In genomic region chr13:35257386-35257785, GRCm38 (mm10) we compare ENCODE assay signal across 22 mouse cellular contexts.
DNase-seq lines count a peak whose midpoint lies in the region; ATAC-seq lines count a peak whose summit lies in the region.
"Had no signal": no experiment of that assay in that cellular context is flagged by ENCODE, and none has a peak within 500 bp of the region (broad histone marks: within the 10 kb centered on the region; RNA-seq: fewer than 3 reads in every experiment).

No protein-coding gene starts in this region.

- H3K4me3 ChIP-seq in forebrain, embryonic 14.5 days (ENCODE audit: low read depth, low read length): no peak overlapping the region
- no peak overlapping the region for H3K4me3 ChIP-seq in forebrain, embryonic 15.5 days
- H3K4me3 ChIP-seq in kidney, embryonic 14.5 days (ENCODE audit: low read length): no peak overlapping the region
- H3K4me3 ChIP-seq: embryonic facial prominence, embryonic 13.5 days; heart, embryonic 15.5 days; intestine, embryonic 15.5 days; layer of hippocampus, adult 2 months; midbrain, embryonic 13.5 days had no signal

- H3K27me3 ChIP-seq in forebrain, embryonic 14.5 days (replicated peaks; ENCODE audit: control insufficient read depth, insufficient read depth, low read length): no peaks in the 10 kb centered on the region
- no peaks in the 10 kb centered on the region for H3K27me3 ChIP-seq in forebrain, embryonic 15.5 days
- H3K27me3 ChIP-seq in kidney, embryonic 14.5 days (ENCODE audit: control insufficient read depth, insufficient read depth, low read length): no peaks in the 10 kb centered on the region
- H3K27me3 ChIP-seq: embryonic facial prominence, embryonic 13.5 days; heart, embryonic 15.5 days; intestine, embryonic 15.5 days; midbrain, embryonic 13.5 days had no signal

- H3K4me2 ChIP-seq in forebrain, embryonic 14.5 days (ENCODE audit: low read length): no peak overlapping the region
- no peak overlapping the region for H3K4me2 ChIP-seq in forebrain, embryonic 15.5 days (replicated peaks)
- no peak overlapping the region for H3K4me2 ChIP-seq in kidney, embryonic 14.5 days (replicated peaks; ENCODE audit: low read depth, low read length)
- H3K4me2 ChIP-seq: embryonic facial prominence, embryonic 13.5 days; heart, embryonic 15.5 days; hindbrain, embryonic 14.5 days; intestine, embryonic 15.5 days; liver, embryonic 11.5 days; midbrain, embryonic 13.5 days had no signal

- H3K4me1 ChIP-seq in forebrain, embryonic 14.5 days (ENCODE audit: control insufficient read depth, insufficient read depth, low read length): no peaks in the 10 kb centered on the region
- no peaks in the 10 kb centered on the region for H3K4me1 ChIP-seq in forebrain, embryonic 15.5 days
- no peaks in the 10 kb centered on the region for H3K4me1 ChIP-seq in kidney, embryonic 14.5 days (ENCODE audit: control insufficient read depth, insufficient read depth, low read length)
- H3K4me1 ChIP-seq: embryonic facial prominence, embryonic 13.5 days; heart, embryonic 15.5 days; intestine, embryonic 15.5 days; midbrain, embryonic 13.5 days had no signal

- H3K27ac ChIP-seq in forebrain, embryonic 14.5 days (ENCODE audit: low read depth, low read length): no peak overlapping the region
- H3K27ac ChIP-seq in forebrain, embryonic 15.5 days (replicated peaks): no peak overlapping the region
- H3K27ac ChIP-seq in kidney, embryonic 14.5 days (ENCODE audit: low read depth, low read length): no peak overlapping the region
- H3K27ac ChIP-seq: embryonic facial prominence, embryonic 13.5 days; heart, embryonic 15.5 days; hindbrain, embryonic 14.5 days; intestine, embryonic 15.5 days; layer of hippocampus, adult 2 months; midbrain, embryonic 13.5 days; stomach, postnatal 0 days had no signal

- H3K36me3 ChIP-seq in forebrain, embryonic 14.5 days (ENCODE audit: control insufficient read depth, insufficient read depth, low read length): no peaks in the 10 kb centered on the region
- no peaks in the 10 kb centered on the region for H3K36me3 ChIP-seq in forebrain, embryonic 15.5 days
- no peaks in the 10 kb centered on the region for H3K36me3 ChIP-seq in kidney, embryonic 14.5 days (ENCODE audit: control insufficient read depth, insufficient read depth, low read length)
- H3K36me3 ChIP-seq: embryonic facial prominence, embryonic 13.5 days; heart, embryonic 15.5 days; intestine, embryonic 15.5 days; midbrain, embryonic 13.5 days had no signal

- H3K9ac ChIP-seq in forebrain, embryonic 14.5 days (ENCODE audit: low read length): no peak overlapping the region
- no peak overlapping the region for H3K9ac ChIP-seq in forebrain, embryonic 15.5 days (replicated peaks)
- no peak overlapping the region for H3K9ac ChIP-seq in kidney, embryonic 14.5 days (ENCODE audit: low read depth, low read length)
- H3K9ac ChIP-seq: embryonic facial prominence, embryonic 13.5 days; heart, embryonic 15.5 days; hindbrain, embryonic 14.5 days; intestine, embryonic 15.5 days; liver, postnatal 0 days; midbrain, embryonic 13.5 days had no signal

- ATAC-seq in forebrain, embryonic 14.5 days: no peak
- no peak for ATAC-seq in forebrain, embryonic 15.5 days (replicated peaks)
- ATAC-seq in kidney, embryonic 14.5 days (ENCODE audit: low FRiP score, low TSS enrichment): no peak
- no peak for ATAC-seq in megakaryocyte-erythroid progenitor cell, adult 5-6 weeks (replicated peaks; ENCODE audit: low FRiP score, low TSS enrichment, poor library complexity, severe bottlenecking)
- ATAC-seq: intestine, embryonic 15.5 days; liver, postnatal 0 days; midbrain, embryonic 13.5 days had no signal

- H3K9me3 ChIP-seq in forebrain, embryonic 14.5 days (replicated peaks; ENCODE audit: control insufficient read depth, low read length): no peaks in the 10 kb centered on the region
- H3K9me3 ChIP-seq in forebrain, embryonic 15.5 days: no peaks in the 10 kb centered on the region
- H3K9me3 ChIP-seq in kidney, embryonic 14.5 days (ENCODE audit: control insufficient read depth, low read length): no peaks in the 10 kb centered on the region
- H3K9me3 ChIP-seq: heart, embryonic 15.5 days; intestine, embryonic 15.5 days; midbrain, embryonic 13.5 days had no signal

- peak; percentile 10 for DNase-seq in forebrain, embryonic 14.5 days (ENCODE audit: low spot score)
- peak; percentile 1 for DNase-seq in kidney, postnatal 14 days
- DNase-seq in adipocyte (ENCODE audit: low spot score): peak; percentile 10
- DNase-seq in gonadal fat pad, adult 2 months (ENCODE audit: low read depth): peak; percentile 5
- DNase-seq: cerebellum, adult 18-20 months; gastrocnemius, postnatal 36 days; heart, postnatal 36 days; liver, postnatal 0 days; lung, postnatal 10 days; thymus, adult 2 months; thymus, postnatal 4 days had no signal

- 61% methylated on average over 2 of the region's 2 CpGs for WGBS in forebrain, embryonic 14.5 days
- 45% methylated on average over 2 of the region's 2 CpGs for WGBS in forebrain, embryonic 15.5 days
- 87% methylated on average over 2 of the region's 2 CpGs for WGBS in kidney, embryonic 14.5 days
